Mouse (Mus musculus) small intestine, adult 2 months (tissue): ENCODE results near the gene Nfkbiz. TPM values are rescaled to one million over a fixed set of nuclear protein-coding genes. Genes with fewer than 3 reads are reported as not detected.

ENCODE experiments used
- H3K27ac ChIP-seq: fragments of 200-500 bp; 2 replicates; pipeline ENCODE4 v1.5.1; 2012; ENCODE audit warnings: low read depth, low read length, control low read depth, inconsistent platforms; ENCODE audit not compliant: insufficient read depth
- H3K27me3 ChIP-seq: fragments of 200-500 bp; 2 replicates; pipeline ENCODE4 v1.6.1; 2012; ENCODE audit warnings: mild to moderate bottlenecking, moderate library complexity, low read length, inconsistent platforms; ENCODE audit not compliant: control insufficient read depth, insufficient read depth
- H3K36me3 ChIP-seq: fragments of 200-500 bp; 2 replicates; pipeline ENCODE4 v1.6.1; 2012; ENCODE audit warnings: mild to moderate bottlenecking, low read length, control low read depth, inconsistent platforms; ENCODE audit not compliant: control insufficient read depth, insufficient read depth
- H3K4me1 ChIP-seq: fragments of 200-500 bp; 2 replicates; pipeline ENCODE4 v1.6.1; 2012; ENCODE audit warnings: low read length, inconsistent platforms, mixed read lengths; ENCODE audit not compliant: control insufficient read depth, insufficient read depth, insufficient read length
- H3K4me3 ChIP-seq: fragments of 200-500 bp; 2 replicates; pipeline ENCODE4 v1.5.1; 2012; ENCODE audit warnings: low read depth, mild to moderate bottlenecking, control low read depth, inconsistent platforms, low read length, moderate library complexity
- CTCF ChIP-seq: fragments of 200-500 bp; IDR thresholded peaks from 2 replicates; pipeline ENCODE4 v1.5.1; 2012; ENCODE audit warnings: low read depth, mild to moderate bottlenecking, control low read depth, inconsistent platforms, low read length, moderate library complexity, mixed read lengths; ENCODE audit not compliant: insufficient replicate concordance, insufficient read length; ENCODE audit errors: extremely low read depth
- POLR2A ChIP-seq: fragments of 200-500 bp; IDR thresholded peaks from 2 replicates; pipeline ENCODE4 v1.6.1; 2012; ENCODE audit warnings: low read depth, mild to moderate bottlenecking, control low read depth, inconsistent platforms, low read length, moderate library complexity
- WGBS: fragments of 180-500 bp; shearing (Covaris S2); methylation state at CpG from one replicate; pipeline ENCODE4 v1.1.7; 2018; 5-methylcytosine and 5-hydroxymethylcytosine counted together
- polyA plus RNA-seq: library from polyadenylated mRNA; depleted of rRNA; stranded (reverse); fragments of >200 nt; gene quantifications from 2 replicates; pipeline ENCODE4 v1.2.3, GENCODE M21; 2012; rRNA removed

The Nfkbiz gene
- 38.6 and 53.2 TPM in 2 replicates for polyA plus RNA-seq

DNA sequence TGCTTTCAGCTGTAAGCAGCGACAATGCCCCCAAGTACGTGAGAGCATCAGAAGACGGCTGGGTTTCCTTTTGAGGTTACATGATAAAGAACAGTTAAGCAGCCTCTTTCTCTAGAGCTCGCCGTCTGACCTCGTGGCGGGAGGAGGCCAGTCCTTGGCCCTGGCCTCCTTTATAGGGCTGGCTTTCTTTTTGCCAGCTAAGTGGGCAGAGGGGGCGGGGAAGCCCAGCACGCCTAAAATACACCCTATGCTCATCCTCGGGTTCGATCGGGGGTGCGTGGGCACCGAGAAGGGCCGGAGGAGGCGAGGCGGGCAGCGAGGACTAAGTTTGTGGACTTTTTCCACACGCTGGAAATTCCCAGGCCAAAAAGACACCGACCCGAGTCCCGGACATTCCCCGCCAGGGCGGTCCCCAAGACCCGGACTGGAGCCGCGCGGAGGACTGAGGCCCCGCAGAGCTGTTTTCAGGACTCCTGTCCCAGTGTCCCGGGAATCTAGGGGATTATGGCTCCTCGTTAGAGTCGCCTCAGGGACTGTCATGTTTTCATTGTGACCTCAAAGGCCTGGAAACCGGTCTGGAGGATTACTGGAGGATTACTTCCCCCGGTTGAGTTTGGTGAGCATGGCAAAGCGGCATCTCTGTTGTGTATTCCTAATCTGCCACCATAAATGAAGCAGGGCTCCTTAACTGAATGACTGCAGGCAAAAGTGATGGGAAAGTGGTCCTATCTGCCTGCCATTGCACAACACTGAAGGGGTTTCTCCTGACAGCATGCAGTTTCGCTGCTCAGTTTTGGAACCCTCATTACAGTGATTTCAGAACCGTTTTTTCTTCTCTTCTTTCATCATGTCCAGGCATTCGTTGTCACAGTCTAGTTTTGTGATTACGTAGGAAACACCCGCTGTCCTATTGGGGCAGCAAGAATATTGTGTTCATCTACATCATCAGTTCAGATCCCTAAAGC, at the start of gene Nfkbiz:
TSS of gene Nfkbiz (minus strand) at position 390 of the 965 bp plus-strand sequence.
- H3K36me3 ChIP-seq: no peaks in the 10 kb centered on the region
- TF ChIP-seq CTCF (no peak), POLR2A (peak; percentile 38; the same call in 1 of the 2 replicates)
- peak within 1 kb of the TSS; percentile 95 for H3K4me3 ChIP-seq
- H3K27me3 ChIP-seq: no peaks in the 10 kb centered on the region
- WGBS: under 1% methylated on average over 40 of the region's 40 CpGs
- H3K4me1 ChIP-seq: peaks cover 2% of the 10 kb centered on the region; the same call in 1 of the 2 replicates
- peak within 1 kb of the TSS; percentile 74 for H3K27ac ChIP-seq

DNA sequence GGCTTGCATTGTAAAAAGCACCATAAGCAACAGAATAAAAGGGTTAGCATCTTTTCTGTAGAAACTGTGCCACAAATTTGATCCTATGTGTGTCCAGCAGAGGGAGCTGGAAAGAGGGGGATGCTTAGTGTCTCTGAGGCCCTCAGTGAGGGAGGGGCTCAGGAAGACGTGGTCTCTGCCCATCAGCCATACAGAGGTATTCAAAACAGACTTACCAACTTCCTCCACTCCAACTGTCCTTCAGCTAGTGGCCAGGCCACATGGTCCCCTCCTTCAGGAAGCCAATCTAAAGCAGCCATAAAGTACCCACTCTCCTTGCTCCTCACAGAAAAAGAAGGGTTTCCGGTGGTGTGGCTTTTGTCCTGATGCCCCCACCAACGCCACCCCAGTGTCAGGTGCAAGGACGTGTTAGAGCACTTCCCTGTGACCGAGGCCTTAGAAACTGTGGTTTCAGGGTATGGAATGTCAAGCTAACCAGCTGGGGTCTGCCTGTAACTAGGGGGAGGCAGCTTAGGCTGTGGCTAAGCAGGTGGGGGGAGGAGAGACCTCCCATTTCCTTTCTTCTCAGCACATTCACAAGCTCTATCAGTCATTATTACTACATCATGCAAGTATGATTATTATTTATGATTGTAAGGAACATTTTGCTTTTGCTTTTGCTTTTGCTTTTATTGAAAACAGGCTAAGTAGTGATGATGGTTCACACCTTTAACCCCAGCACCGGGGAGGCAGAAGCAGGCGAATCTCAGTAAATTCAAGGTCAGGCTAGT, 49.3 kb upstream of the Nfkbiz start:
- WGBS: 53% methylated on average over 7 of the region's 7 CpGs

DNA sequence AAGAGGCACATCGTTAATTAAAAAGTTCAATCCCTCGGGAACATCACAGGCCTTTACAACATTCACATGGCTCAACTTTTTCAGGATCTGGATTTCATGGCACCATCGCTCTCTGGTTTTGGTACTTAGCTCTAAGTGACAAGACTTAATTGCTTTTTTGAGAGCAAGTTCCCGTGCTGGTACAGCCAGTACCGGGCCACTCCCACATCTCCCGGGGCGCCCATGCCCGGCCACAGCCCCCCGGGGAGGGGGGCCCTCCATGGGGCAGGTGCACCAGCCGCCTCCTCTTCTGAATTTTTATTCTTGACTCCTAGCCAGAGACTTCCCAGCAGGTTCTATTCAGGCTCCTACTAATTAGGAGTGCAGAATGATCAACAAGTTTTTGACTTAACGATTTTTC, 45.5 kb upstream of the Nfkbiz start:
- Histone ChIP-seq H3K27me3 (no peaks in the 10 kb centered on the region), H3K27ac (no peak overlapping the region), H3K4me1 (peaks cover 8% of the 10 kb centered on the region; the same call in 1 of the 2 replicates), H3K36me3 (no peaks in the 10 kb centered on the region), H3K4me3 (no peak overlapping the region)
- WGBS: 77% methylated on average over 11 of the region's 11 CpGs
- TF ChIP-seq CTCF (no peak), POLR2A (no peak)

More for the DNA sequence above, 49.3 kb upstream of the Nfkbiz start:
- Histone ChIP-seq H3K4me1 (peaks cover 11% of the 10 kb centered on the region; the same call in 1 of the 2 replicates), H3K27ac (peak overlapping the region; percentile 27; the same call in 1 of the 2 replicates), H3K36me3 (no peaks in the 10 kb centered on the region), H3K4me3 (no peak overlapping the region), H3K27me3 (no peaks in the 10 kb centered on the region)
- TF ChIP-seq POLR2A: no peak
- TF ChIP-seq CTCF: peak; percentile 40; the same call in 1 of the 2 replicates

DNA sequence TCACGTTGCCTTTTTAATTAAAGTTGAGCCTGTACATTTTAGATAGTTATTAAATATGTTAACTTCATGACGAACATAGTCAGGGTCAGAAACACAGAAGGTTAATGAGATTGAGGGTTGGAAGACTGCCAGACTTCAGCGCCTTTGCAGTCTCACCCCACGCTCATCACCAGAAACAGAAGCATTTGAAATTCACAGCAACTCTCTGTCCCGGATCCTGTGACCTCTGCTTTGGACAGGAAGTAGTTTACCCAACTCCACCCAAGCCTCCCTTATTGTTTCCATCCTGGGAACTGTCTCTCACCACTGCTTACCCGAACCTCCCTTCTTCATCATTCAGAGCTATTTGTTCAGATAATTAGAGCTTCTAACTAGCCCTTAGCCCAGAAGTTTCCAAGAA, 37.3 kb upstream of the Nfkbiz start:
- TF ChIP-seq POLR2A (no peak), CTCF (no peak)

DNA sequence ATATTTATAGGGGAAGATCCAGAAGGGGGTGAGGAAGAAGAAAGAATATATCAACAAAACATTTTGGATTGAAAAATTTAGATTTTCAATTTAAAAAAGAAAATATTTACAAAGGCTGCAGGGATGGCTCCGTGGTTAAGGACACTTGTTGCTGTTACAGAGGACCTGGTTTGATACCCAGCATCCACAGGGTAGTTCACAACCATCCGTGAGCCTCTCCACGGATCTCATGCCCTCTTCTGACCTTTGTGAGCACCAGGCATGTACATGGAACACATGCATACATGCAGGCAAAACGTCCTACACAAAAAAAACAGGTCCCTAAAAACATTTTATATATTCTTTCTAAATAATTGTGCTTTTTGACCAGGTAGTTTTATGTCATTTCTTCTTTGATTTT, 25.1 kb upstream of the Nfkbiz start:
- Histone ChIP-seq H3K4me1 (no peaks in the 10 kb centered on the region), H3K36me3 (no peaks in the 10 kb centered on the region; the same call in 1 of the 2 replicates), H3K4me3 (no peak overlapping the region), H3K27ac (no peak overlapping the region), H3K27me3 (no peaks in the 10 kb centered on the region)
- TF ChIP-seq POLR2A: no peak
- no peak for TF ChIP-seq CTCF
- WGBS: 73% methylated on average over 4 of the region's 4 CpGs

More for the DNA sequence above, 37.3 kb upstream of the Nfkbiz start:
- no peak overlapping the region for H3K4me3 ChIP-seq
- H3K27me3 ChIP-seq: no peaks in the 10 kb centered on the region
- WGBS: 54% methylated on average over 6 of the region's 6 CpGs
- H3K27ac ChIP-seq: no peak overlapping the region
- H3K36me3 ChIP-seq: no peaks in the 10 kb centered on the region
- H3K4me1 ChIP-seq: no peaks in the 10 kb centered on the region

DNA sequence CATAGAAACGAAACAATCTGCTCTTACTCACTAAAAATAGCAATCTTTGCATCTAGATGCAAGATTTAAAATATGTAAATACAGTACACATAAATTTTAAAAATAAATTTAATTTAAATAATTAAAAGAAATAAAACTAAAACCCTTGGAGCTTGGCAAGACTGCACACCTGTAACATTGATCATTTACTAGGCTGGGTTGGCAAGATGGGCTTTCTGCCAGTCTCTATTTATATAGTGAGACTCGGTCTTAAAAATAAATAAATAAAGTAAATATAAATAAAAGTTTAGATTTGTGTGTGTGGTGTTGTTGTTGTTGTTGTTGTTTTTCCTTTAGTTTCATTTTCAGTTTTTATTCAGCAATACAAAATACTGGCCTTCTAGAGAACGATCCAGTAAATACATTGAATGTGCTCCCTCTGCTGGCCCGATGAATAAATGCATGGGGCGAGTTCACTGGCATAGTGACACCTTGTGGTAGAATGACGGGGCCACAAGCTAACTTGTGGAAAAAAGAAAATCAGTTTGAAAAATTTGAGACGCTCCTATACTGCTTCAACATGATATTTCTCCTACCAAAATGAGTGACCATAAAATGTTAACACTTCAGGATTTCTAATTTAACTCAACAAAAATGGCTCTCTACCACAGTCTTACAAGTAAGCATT, 24.6 kb upstream of the Nfkbiz start:
- Histone ChIP-seq H3K27ac (no peak overlapping the region), H3K36me3 (no peaks in the 10 kb centered on the region; the same call in 1 of the 2 replicates), H3K4me3 (no peak overlapping the region), H3K4me1 (no peaks in the 10 kb centered on the region), H3K27me3 (no peaks in the 10 kb centered on the region)
- WGBS: 15% methylated on average over 7 of the region's 7 CpGs
- TF ChIP-seq POLR2A: no peak
- TF ChIP-seq CTCF: peak; percentile 97; the same call in 1 of the 2 replicates
